Mouse (Mus musculus) bone marrow macrophage, adult 2 months (primary cell): ENCODE measurements at regions not wholly inside any gene's neighbourhood (a gene's known extent, or its start where the extent isn't known, plus 50 kb on each side); places are given as distances from the start of the nearest gene placed in this dataset.

Experiments
- H3K27ac ChIP-seq: 2 replicates; pipeline ENCODE4 v1.5.1; 2012; ENCODE audit warnings: low read depth, low read length; ENCODE audit not compliant: insufficient read depth
- H3K4me1 ChIP-seq: 2 replicates; pipeline ENCODE4 v1.6.1; 2012; ENCODE audit warnings: low read length; ENCODE audit not compliant: control insufficient read depth, insufficient read depth
- H3K4me3 ChIP-seq: 2 replicates; pipeline ENCODE4 v1.5.1; 2012; ENCODE audit warnings: mild to moderate bottlenecking, low read length, moderate library complexity; ENCODE audit not compliant: insufficient read depth
- CTCF ChIP-seq: IDR thresholded peaks from 2 replicates; pipeline ENCODE4 v1.5.1; 2012; ENCODE audit warnings: low read depth, mild to moderate bottlenecking, low read length, moderate library complexity
- POLR2A ChIP-seq: IDR thresholded peaks from 2 replicates; pipeline ENCODE4 v1.6.1; 2012; ENCODE audit warnings: mild to moderate bottlenecking, low read depth, low read length, borderline replicate concordance

- H3K4me3 ChIP-seq: no peak overlapping the region
- H3K4me1 ChIP-seq: peaks cover 23% of the 10 kb centered on the region
- no peak overlapping the region for H3K27ac ChIP-seq
- TF ChIP-seq POLR2A: no peak
- no peak for TF ChIP-seq CTCF
These were observed 1169.2 kb upstream of the A1bg start for GRCm38 (mm10) chr15:62091746-62092659.

- no peak for TF ChIP-seq POLR2A
- no peak for TF ChIP-seq CTCF
- Histone ChIP-seq H3K4me3 (no peak overlapping the region), H3K27ac (no peak overlapping the region), H3K4me1 (peaks cover 21% of the 10 kb centered on the region)
These were observed 1168.3 kb upstream of the A1bg start for GRCm38 (mm10) chr15:62091144-62091543.

GRCm38 (mm10) chr15:62088341-62088740 lies 1165.5 kb upstream of the A1bg start:
- no peak for TF ChIP-seq CTCF
- no peak for TF ChIP-seq POLR2A
- no peak overlapping the region for H3K27ac ChIP-seq
- H3K4me3 ChIP-seq: no peak overlapping the region
- H3K4me1 ChIP-seq: peaks cover 23% of the 10 kb centered on the region

GRCm38 (mm10) chr15:62087755-62088154 lies 1164.9 kb upstream of the A1bg start:
- peaks cover 19% of the 10 kb centered on the region for H3K4me1 ChIP-seq
- no peak overlapping the region for H3K27ac ChIP-seq
- no peak overlapping the region for H3K4me3 ChIP-seq
- TF ChIP-seq CTCF (no peak), POLR2A (no peak)

GRCm38 (mm10) chr15:62086037-62086436 lies 1163.2 kb upstream of the A1bg start:
- H3K27ac ChIP-seq: no peak overlapping the region
- no peak overlapping the region for H3K4me3 ChIP-seq
- H3K4me1 ChIP-seq: peaks cover 2% of the 10 kb centered on the region; the same call in 1 of the 2 replicates
- TF ChIP-seq POLR2A (no peak), CTCF (no peak)

- TF ChIP-seq POLR2A (no peak), CTCF (no peak)
- Histone ChIP-seq H3K27ac (no peak overlapping the region), H3K4me3 (no peak overlapping the region), H3K4me1 (peaks cover 19% of the 10 kb centered on the region)
These were observed 1160.5 kb upstream of the A1bg start for GRCm38 (mm10) chr15:62083347-62083746.

- no peak for TF ChIP-seq POLR2A
- TF ChIP-seq CTCF: no peak
- Histone ChIP-seq H3K27ac (no peak overlapping the region), H3K4me1 (peaks cover 19% of the 10 kb centered on the region), H3K4me3 (no peak overlapping the region)
These were observed 1159.7 kb upstream of the A1bg start for GRCm38 (mm10) chr15:62082539-62082938.

GRCm38 (mm10) chr15:62079155-62080109 lies 1156.6 kb upstream of the A1bg start:
- Histone ChIP-seq H3K4me1 (peaks cover 21% of the 10 kb centered on the region), H3K4me3 (no peak overlapping the region), H3K27ac (peak overlapping the region; percentile 9; the same call in 1 of the 2 replicates)
- TF ChIP-seq POLR2A (no peak), CTCF (no peak)

GRCm38 (mm10) chr15:62076552-62077234 lies 1153.9 kb upstream of the A1bg start:
- Histone ChIP-seq H3K4me3 (no peak overlapping the region), H3K27ac (no peak overlapping the region), H3K4me1 (peaks cover 23% of the 10 kb centered on the region)
- TF ChIP-seq CTCF: no peak
- TF ChIP-seq POLR2A: no peak
